Mouse (Mus musculus): ENCODE measurements around the gene Gstm7. TPM values are rescaled to one million over a fixed set of nuclear protein-coding genes. Genes with fewer than 3 reads are reported as not detected.
A peak's percentile ranks its signal among the peaks of the same experiment; 100 is the strongest.

Gene Gstm7
- polyA plus RNA-seq, 1 experiment from 2014 or later: 13.9 TPM

- no peak for TF ChIP-seq CTCF (IDR thresholded peaks at IDR 0.05; ENCODE audit: low read depth)
Measured at GRCm38 (mm10) chr3:107927841-107928240, 3.8 kb downstream of the Gstm7 start.

GRCm38 (mm10) chr3:107925335-107925734 is 6.3 kb downstream of the Gstm7 start:
- Histone ChIP-seq H3K4me1 (ENCODE audit: insufficient read depth) (no peaks in the 10 kb centered on the region), H3K36me3 (ENCODE audit: insufficient read depth) (no peaks in the 10 kb centered on the region), H3K27me3 (ENCODE audit: insufficient read depth, low read length) (no peaks in the 10 kb centered on the region), H3K4me2 (no peak overlapping the region), H3K4me3 (ENCODE audit: low read depth, low read length) (no peak overlapping the region), H3K27ac (ENCODE audit: low read depth) (no peak overlapping the region), H3K9ac (no peak overlapping the region), H3K9me3 (ENCODE audit: low read depth, low read length) (no peaks in the 10 kb centered on the region)
- 86% methylated on average over 3 of the region's 3 CpGs for WGBS
- TF ChIP-seq CTCF (IDR thresholded peaks at IDR 0.05; ENCODE audit: low read depth): no peak
- no peak for ATAC-seq (ENCODE audit: insufficient read depth)
- no peak for DNase-seq

More at GRCm38 (mm10) chr3:107927841-107928240, 3.8 kb downstream of the Gstm7 start:
- WGBS: 92% methylated on average over 3 of the region's 3 CpGs
- no peaks in the 10 kb centered on the region for H3K9me3 ChIP-seq (ENCODE audit: low read depth, low read length)
- ATAC-seq (ENCODE audit: insufficient read depth): no peak
- no peak overlapping the region for H3K4me3 ChIP-seq (ENCODE audit: low read depth, low read length)
- H3K27ac ChIP-seq (ENCODE audit: low read depth): no peak overlapping the region
- no peaks in the 10 kb centered on the region for H3K36me3 ChIP-seq (ENCODE audit: insufficient read depth)
- H3K4me2 ChIP-seq: no peak overlapping the region
- no peaks in the 10 kb centered on the region for H3K4me1 ChIP-seq (ENCODE audit: insufficient read depth)
- H3K9ac ChIP-seq: no peak overlapping the region
- DNase-seq: no peak
- H3K27me3 ChIP-seq (ENCODE audit: insufficient read depth, low read length): no peaks in the 10 kb centered on the region

GRCm38 (mm10) chr3:107920348-107920747 is 11.3 kb downstream of the Gstm7 start:
- DNase-seq (no peak), ATAC-seq (ENCODE audit: insufficient read depth) (no peak)
- WGBS: 92% methylated on average over 5 of the region's 5 CpGs
- Histone ChIP-seq H3K27ac (ENCODE audit: low read depth) (no peak overlapping the region), H3K9me3 (ENCODE audit: low read depth, low read length) (no peaks in the 10 kb centered on the region), H3K4me2 (no peak overlapping the region), H3K36me3 (ENCODE audit: insufficient read depth) (no peaks in the 10 kb centered on the region), H3K9ac (no peak overlapping the region), H3K27me3 (ENCODE audit: insufficient read depth, low read length) (no peaks in the 10 kb centered on the region), H3K4me1 (ENCODE audit: insufficient read depth) (no peaks in the 10 kb centered on the region), H3K4me3 (ENCODE audit: low read depth, low read length) (no peak overlapping the region)
- TF ChIP-seq CTCF (IDR thresholded peaks at IDR 0.05; ENCODE audit: low read depth): no peak

GRCm38 (mm10) chr3:107917783-107918408 is 13.7 kb downstream of the Gstm7 start:
- Histone ChIP-seq H3K9me3 (ENCODE audit: low read depth, low read length) (no peaks in the 10 kb centered on the region), H3K4me3 (ENCODE audit: low read depth, low read length) (no peak overlapping the region), H3K9ac (no peak overlapping the region), H3K36me3 (ENCODE audit: insufficient read depth) (no peaks in the 10 kb centered on the region), H3K4me1 (ENCODE audit: insufficient read depth) (no peaks in the 10 kb centered on the region), H3K27me3 (ENCODE audit: insufficient read depth, low read length) (no peaks in the 10 kb centered on the region), H3K4me2 (no peak overlapping the region), H3K27ac (ENCODE audit: low read depth) (no peak overlapping the region)
- ATAC-seq (ENCODE audit: insufficient read depth): peak; percentile 56; the same call in 1 of the 2 replicates
- WGBS: 56% methylated on average over 7 of the region's 7 CpGs
- DNase-seq: peak; percentile 85
- TF ChIP-seq CTCF (IDR thresholded peaks at IDR 0.05; ENCODE audit: low read depth): peak; percentile 74

GRCm38 (mm10) chr3:107917097-107917496 is 14.5 kb downstream of the Gstm7 start:
- Histone ChIP-seq H3K9me3 (ENCODE audit: low read depth, low read length) (no peaks in the 10 kb centered on the region), H3K4me2 (no peak overlapping the region), H3K4me3 (ENCODE audit: low read depth, low read length) (no peak overlapping the region), H3K36me3 (ENCODE audit: insufficient read depth) (no peaks in the 10 kb centered on the region), H3K27me3 (ENCODE audit: insufficient read depth, low read length) (no peaks in the 10 kb centered on the region), H3K4me1 (ENCODE audit: insufficient read depth) (no peaks in the 10 kb centered on the region), H3K27ac (ENCODE audit: low read depth) (no peak overlapping the region), H3K9ac (no peak overlapping the region)
- ATAC-seq (ENCODE audit: insufficient read depth) (no peak), DNase-seq (no peak)
- WGBS: 74% methylated on average over 3 of the region's 3 CpGs
- peak; percentile 35; the same call in 1 of the 2 replicates for TF ChIP-seq CTCF (IDR thresholded peaks at IDR 0.05; ENCODE audit: low read depth)

- WGBS: 72% methylated on average over 15 of the region's 15 CpGs
- no peaks in the 10 kb centered on the region for H3K36me3 ChIP-seq (ENCODE audit: insufficient read depth)
- no peaks in the 10 kb centered on the region for H3K9me3 ChIP-seq (ENCODE audit: low read depth, low read length)
- ATAC-seq (ENCODE audit: insufficient read depth) (no peak), DNase-seq (no peak)
- H3K4me3 ChIP-seq (ENCODE audit: low read depth, low read length): no peak overlapping the region
- no peak overlapping the region for H3K9ac ChIP-seq
- H3K27me3 ChIP-seq (ENCODE audit: insufficient read depth, low read length): no peaks in the 10 kb centered on the region
- H3K4me1 ChIP-seq (ENCODE audit: insufficient read depth): no peaks in the 10 kb centered on the region
- TF ChIP-seq CTCF (IDR thresholded peaks at IDR 0.05; ENCODE audit: low read depth): no peak
- no peak overlapping the region for H3K27ac ChIP-seq (ENCODE audit: low read depth)
- no peak overlapping the region for H3K4me2 ChIP-seq
Measured at GRCm38 (mm10) chr3:107916674-107917073, 14.9 kb downstream of the Gstm7 start.

- H3K9me3 ChIP-seq (ENCODE audit: low read depth, low read length): no peaks in the 10 kb centered on the region
- H3K4me3 ChIP-seq (ENCODE audit: low read depth, low read length): no peak overlapping the region
- no peak for TF ChIP-seq CTCF (IDR thresholded peaks at IDR 0.05; ENCODE audit: low read depth)
- 54% methylated on average over 6 of the region's 6 CpGs for WGBS
- no peaks in the 10 kb centered on the region for H3K4me1 ChIP-seq (ENCODE audit: insufficient read depth)
- no peak overlapping the region for H3K9ac ChIP-seq
- no peak for DNase-seq
- no peak for ATAC-seq (ENCODE audit: insufficient read depth)
- H3K27ac ChIP-seq (ENCODE audit: low read depth): no peak overlapping the region
- H3K27me3 ChIP-seq (ENCODE audit: insufficient read depth, low read length): no peaks in the 10 kb centered on the region
- H3K4me2 ChIP-seq: no peak overlapping the region
- H3K36me3 ChIP-seq (ENCODE audit: insufficient read depth): no peaks in the 10 kb centered on the region
Measured at GRCm38 (mm10) chr3:107905942-107906341, 25.7 kb downstream of the Gstm7 start.

All from lung, embryonic 14.5 days (tissue).